ENCODE assay signal across 9 mouse cellular contexts in the genomic region with DNA sequence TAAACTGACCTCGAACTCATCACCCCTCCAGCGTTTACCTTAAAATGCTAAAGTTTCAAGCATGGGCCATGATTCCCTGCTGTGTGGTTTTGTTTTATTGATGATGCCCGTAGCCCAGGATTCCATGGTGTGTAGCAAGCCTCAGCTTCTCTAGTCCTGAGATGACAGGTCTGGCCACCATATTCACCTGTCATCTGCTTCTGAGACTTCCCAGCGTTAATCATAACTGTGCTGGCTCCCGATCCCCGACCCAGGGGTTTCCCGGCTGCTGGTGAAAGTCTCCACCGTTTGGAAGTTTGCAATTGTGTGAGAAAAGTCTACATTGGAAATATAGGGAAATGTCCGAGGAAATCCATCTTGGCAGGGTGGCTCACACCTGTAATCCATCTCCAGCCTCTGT. TPM values are rescaled to one million over a fixed set of nuclear protein-coding genes. Genes with fewer than 3 reads are reported as not detected.
DNase-seq lines count a peak whose midpoint lies in the region; ATAC-seq and TF ChIP-seq lines count a peak whose summit lies in the region.
"Had no signal": no experiment of that assay in that cellular context is flagged by ENCODE, and none has a peak within 500 bp of the region (broad histone marks: within the 10 kb centered on the region; RNA-seq: fewer than 3 reads in every experiment).

No protein-coding gene starts in this region.

- H3K9ac ChIP-seq in heart, embryonic 14.5 days (ENCODE audit: low read length), result peak overlapping the region; percentile 86; the same call in 1 of the 2 replicates
- peak overlapping the region; percentile 79 for H3K9ac ChIP-seq in hindbrain, embryonic 11.5 days (ENCODE audit: low read depth, low read length)

- 0 out of 4 replicates have a peak, but pooled peaks cover 0 to 3% of the 10 kb centered on the region in 2 experiments for H3K4me1 ChIP-seq in heart, embryonic 14.5 days (ENCODE audit: control insufficient read depth in 2 of 2, insufficient read depth in 2 of 2, low read length in 2 of 2)
- H3K4me1 ChIP-seq in bone marrow macrophage, adult 2 months (ENCODE audit: control insufficient read depth, insufficient read depth, low read length), result peaks cover 6% of the 10 kb centered on the region
- H3K4me1 ChIP-seq in hindbrain, embryonic 11.5 days (replicated peaks; ENCODE audit: control insufficient read depth, insufficient read depth, low read length), result no peaks in the 10 kb centered on the region
- peaks cover 17% of the 10 kb centered on the region for H3K4me1 ChIP-seq in midbrain, embryonic 10.5 days

- WGBS in heart, embryonic 14.5 days, result 74% methylated on average over 9 of the region's 9 CpGs
- 70% methylated on average over 9 of the region's 9 CpGs for WGBS in hindbrain, embryonic 11.5 days
- 72% methylated on average over 9 of the region's 9 CpGs for WGBS in midbrain, embryonic 10.5 days

- no peak for TF ChIP-seq CTCF in bone marrow macrophage, adult 2 months (IDR thresholded peaks at IDR 0.05; ENCODE audit: low read depth, low read length)

- no peak for TF ChIP-seq POLR2A in bone marrow macrophage, adult 2 months (IDR thresholded peaks at IDR 0.05; ENCODE audit: borderline replicate concordance, low read depth, low read length)

- H3K36me3 ChIP-seq in heart, embryonic 14.5 days (ENCODE audit: control insufficient read depth, insufficient read depth, low read length), result no peaks in the 10 kb centered on the region
- H3K36me3 ChIP-seq in hindbrain, embryonic 11.5 days (ENCODE audit: control insufficient read depth, insufficient read depth, low read length), result no peaks in the 10 kb centered on the region
- H3K36me3 ChIP-seq in midbrain, embryonic 10.5 days, result no peaks in the 10 kb centered on the region

- ATAC-seq in heart, embryonic 14.5 days (ENCODE audit: insufficient number of reproducible peaks, insufficient read depth, low FRiP score, low read depth), result no peak
- no peak for ATAC-seq in hindbrain, embryonic 11.5 days (ENCODE audit: low FRiP score)

- H3K4me3 ChIP-seq in heart, embryonic 14.5 days (ENCODE audit: control insufficient read depth in 1 of 2, insufficient read depth in 1 of 2, low read depth in 1 of 2, low read length in 2 of 2), result peak overlapping the region in 1 of 2 experiments; percentile 73; a peak in 3 of 4 replicates
- peak overlapping the region; percentile 82 for H3K4me3 ChIP-seq in bone marrow macrophage, adult 2 months (ENCODE audit: insufficient read depth, low read length)
- peak overlapping the region; percentile 61 for H3K4me3 ChIP-seq in hindbrain, embryonic 11.5 days (ENCODE audit: low read depth, low read length)
- peak overlapping the region; percentile 79 for H3K4me3 ChIP-seq in midbrain, embryonic 10.5 days

- H3K27ac ChIP-seq in heart, embryonic 14.5 days (replicated peaks in 1 of 2; ENCODE audit: control insufficient read depth in 1 of 2, insufficient read depth in 1 of 2, low read depth in 2 of 2, low read length in 2 of 2), result no peak overlapping the region
- H3K27ac ChIP-seq in bone marrow macrophage, adult 2 months (ENCODE audit: insufficient read depth, low read depth, low read length), result no peak overlapping the region
- H3K27ac ChIP-seq in hindbrain, embryonic 11.5 days (ENCODE audit: low read depth, low read length), result peak overlapping the region; percentile 96; the same call in 1 of the 2 replicates
- peak overlapping the region; percentile 93 for H3K27ac ChIP-seq in midbrain, embryonic 10.5 days (replicated peaks)

- no peak for DNase-seq in heart, adult 8-10 months (ENCODE audit: low spot score)
- DNase-seq in hindbrain, embryonic 11.5 days (ENCODE audit: low spot score), result no peak
- no peak for DNase-seq in midbrain, embryonic 10.5 days (ENCODE audit: low spot score)
- no peak for DNase-seq in adrenal gland, postnatal 25 days
- DNase-seq in right cerebral cortex, postnatal 36 days (ENCODE audit: low spot score in 2 of 2), result no peak
- DNase-seq in spleen, postnatal 4 days (ENCODE audit: low spot score in 2 of 2), result no peak
- DNase-seq: spleen, adult 18-20 months had no signal

- no peaks in the 10 kb centered on the region for H3K27me3 ChIP-seq in heart, embryonic 14.5 days (ENCODE audit: control insufficient read depth, insufficient read depth, low read length)
- no peaks in the 10 kb centered on the region for H3K27me3 ChIP-seq in hindbrain, embryonic 11.5 days (ENCODE audit: control insufficient read depth, insufficient read depth, low read length)
- peaks cover 12% of the 10 kb centered on the region for H3K27me3 ChIP-seq in midbrain, embryonic 10.5 days (ENCODE audit: low read depth, poor library complexity, severe bottlenecking)

- H3K9me3 ChIP-seq in heart, embryonic 14.5 days (ENCODE audit: control insufficient read depth, low read length), result no peaks in the 10 kb centered on the region
- H3K9me3 ChIP-seq in hindbrain, embryonic 11.5 days (ENCODE audit: control insufficient read depth, low read length), result no peaks in the 10 kb centered on the region
- no peaks in the 10 kb centered on the region for H3K9me3 ChIP-seq in midbrain, embryonic 10.5 days (replicated peaks)

- peak overlapping the region; percentile 86 for H3K4me2 ChIP-seq in heart, embryonic 14.5 days (ENCODE audit: low read length)
- H3K4me2 ChIP-seq in hindbrain, embryonic 11.5 days (replicated peaks; ENCODE audit: low read depth, low read length), result peak overlapping the region; percentile 93

RNA-seq across cellular contexts. Expression of gene Nupr1l, which starts 0.8 kb away (rescaled TPM):
- polyA plus RNA-seq in heart, embryonic 14.5 days (2014; fragmentation: Nextera tagmentation; extraction: Ambion mirVana), result 2.9 and 3.8 TPM in 2 replicates
- 1 to 10 TPM in 2 of 4 experiments, under 1 TPM in 2; 0.47 to 1.7 (median 1.0) TPM for total RNA-seq in heart, adult 8-10 months (2022)
- polyA plus RNA-seq in bone marrow macrophage, adult 2 months (2012; ENCODE audit: insufficient read depth, insufficient read length, missing spikeins), result 2.9 and 4.5 TPM in 2 replicates
- polyA plus RNA-seq in hindbrain, embryonic 11.5 days (2014; fragmentation: Nextera tagmentation; extraction: Ambion mirVana), result 5.1 and 5.7 TPM in 2 replicates
- 4.2 and 6.1 TPM in 2 replicates for polyA plus RNA-seq in midbrain, embryonic 10.5 days (2016; fragmentation: Nextera tagmentation; extraction: Ambion mirVana)
- total RNA-seq in adrenal gland, postnatal 25 days (2021), result 1.9 and 6.0 TPM in 2 replicates

RNA-seq across cellular contexts. Expression of gene Phkg1, which starts 10.8 kb away (rescaled TPM):
- polyA plus RNA-seq in heart, embryonic 14.5 days (2014; fragmentation: Nextera tagmentation; extraction: Ambion mirVana), result 1.00 and 2.4 TPM in 2 replicates
- 10 to 100 TPM; 14.9 to 25.5 (median 21.2) TPM for total RNA-seq in heart, adult 8-10 months (2022)
- 0.29 and 0.51 TPM in 2 replicates for polyA plus RNA-seq in bone marrow macrophage, adult 2 months (2012; ENCODE audit: insufficient read depth, insufficient read length, missing spikeins)
- polyA plus RNA-seq in hindbrain, embryonic 11.5 days (2014; fragmentation: Nextera tagmentation; extraction: Ambion mirVana), result 0.07 and 0.14 TPM in 2 replicates
- polyA plus RNA-seq in midbrain, embryonic 10.5 days (2016; fragmentation: Nextera tagmentation; extraction: Ambion mirVana), result 0.25 and 0.41 TPM in 2 replicates
- total RNA-seq in adrenal gland, postnatal 25 days (2021), result 3.1 and 3.2 TPM in 2 replicates

RNA-seq across cellular contexts. Expression of gene Zbed5, which starts 13.6 kb away (rescaled TPM):
- 3.2 and 3.4 TPM in 2 replicates for polyA plus RNA-seq in heart, embryonic 14.5 days (2014; fragmentation: Nextera tagmentation; extraction: Ambion mirVana)
- total RNA-seq in heart, adult 8-10 months (2022), result under 1 TPM; 0.19 to 0.47 (median 0.39) TPM
- 0.95 TPM in 1 of 2 replicates, not detected in the other for polyA plus RNA-seq in bone marrow macrophage, adult 2 months (2012; ENCODE audit: insufficient read depth, insufficient read length, missing spikeins)
- 8.2 and 9.2 TPM in 2 replicates for polyA plus RNA-seq in hindbrain, embryonic 11.5 days (2014; fragmentation: Nextera tagmentation; extraction: Ambion mirVana)
- 5.1 and 5.3 TPM in 2 replicates for polyA plus RNA-seq in midbrain, embryonic 10.5 days (2016; fragmentation: Nextera tagmentation; extraction: Ambion mirVana)
- 1.8 and 2.1 TPM in 2 replicates for total RNA-seq in adrenal gland, postnatal 25 days (2021)

RNA-seq across cellular contexts. Expression of gene Chchd2, which starts 21.9 kb away (rescaled TPM):
- polyA plus RNA-seq in heart, embryonic 14.5 days (2014; fragmentation: Nextera tagmentation; extraction: Ambion mirVana), result 1,002 and 1,067 TPM in 2 replicates
- total RNA-seq in heart, adult 8-10 months (2022), result 1,000 to 10,000 TPM; 1,037 to 1,147 (median 1,095) TPM
- 253 and 308 TPM in 2 replicates for polyA plus RNA-seq in bone marrow macrophage, adult 2 months (2012; ENCODE audit: insufficient read depth, insufficient read length, missing spikeins)
- polyA plus RNA-seq in hindbrain, embryonic 11.5 days (2014; fragmentation: Nextera tagmentation; extraction: Ambion mirVana), result 935 and 992 TPM in 2 replicates
- 1,024 and 1,060 TPM in 2 replicates for polyA plus RNA-seq in midbrain, embryonic 10.5 days (2016; fragmentation: Nextera tagmentation; extraction: Ambion mirVana)
- total RNA-seq in adrenal gland, postnatal 25 days (2021), result 798 and 898 TPM in 2 replicates

RNA-seq across cellular contexts. Expression of gene Vkorc1l1, which starts 32.6 kb away (rescaled TPM):
- 13.1 and 14.5 TPM in 2 replicates for polyA plus RNA-seq in heart, embryonic 14.5 days (2014; fragmentation: Nextera tagmentation; extraction: Ambion mirVana)
- total RNA-seq in heart, adult 8-10 months (2022), result 10 to 100 TPM; 14.7 to 18.3 (median 17.0) TPM
- polyA plus RNA-seq in bone marrow macrophage, adult 2 months (2012; ENCODE audit: insufficient read depth, insufficient read length, missing spikeins), result 16.5 and 17.7 TPM in 2 replicates
- polyA plus RNA-seq in hindbrain, embryonic 11.5 days (2014; fragmentation: Nextera tagmentation; extraction: Ambion mirVana), result 28.5 and 34.1 TPM in 2 replicates
- polyA plus RNA-seq in midbrain, embryonic 10.5 days (2016; fragmentation: Nextera tagmentation; extraction: Ambion mirVana), result 30.9 and 35.5 TPM in 2 replicates
- 27.7 and 30.8 TPM in 2 replicates for total RNA-seq in adrenal gland, postnatal 25 days (2021)

Comparison
In these comparisons a context has a peak if more than half of its experiments do, and no peak if none do; other contexts are left out.
1. H3K27ac ChIP-seq: peak in hindbrain, embryonic 11.5 days (single experiment) and midbrain, embryonic 10.5 days (single experiment); none in heart, embryonic 14.5 days (0 of 2) and bone marrow macrophage, adult 2 months (single experiment).